Mouse (Mus musculus): ENCODE data around the gene Vill. TPM values are rescaled to one million over a fixed set of nuclear protein-coding genes. Genes with fewer than 3 reads are reported as not detected.

Vill gene
- polyA plus RNA-seq, 1 experiment, result not detected

GRCm38 (mm10) chr9:119087309-119087708, 34.7 kb downstream of the Vill start:
- TF ChIP-seq GATA1 (IDR thresholded peaks at IDR 0.05; ENCODE audit: low read length), result no peak

- TF ChIP-seq GATA1 (IDR thresholded peaks at IDR 0.05; ENCODE audit: low read length), result no peak
Observed at GRCm38 (mm10) chr9:119088148-119088801, 35.7 kb downstream of the Vill start.

- no peak for TF ChIP-seq GATA1 (IDR thresholded peaks at IDR 0.05; ENCODE audit: low read length)
Observed at GRCm38 (mm10) chr9:119089437-119089836, 36.9 kb downstream of the Vill start.

- no peak for TF ChIP-seq GATA1 (IDR thresholded peaks at IDR 0.05; ENCODE audit: low read length)
Observed at GRCm38 (mm10) chr9:119090462-119090861, 37.9 kb downstream of the Vill start.

- no peak for TF ChIP-seq GATA1 (IDR thresholded peaks at IDR 0.05; ENCODE audit: low read length)
Observed at GRCm38 (mm10) chr9:119091581-119092310, 39.2 kb downstream of the Vill start.

- TF ChIP-seq GATA1 (IDR thresholded peaks at IDR 0.05; ENCODE audit: low read length), result no peak
Observed at GRCm38 (mm10) chr9:119092473-119093418, 40.2 kb downstream of the Vill start.

- TF ChIP-seq GATA1 (IDR thresholded peaks at IDR 0.05; ENCODE audit: low read length), result no peak
Observed at GRCm38 (mm10) chr9:119093419-119094295, 41.1 kb downstream of the Vill start, which contains the start of gene Plcd1. Gene Plcd1 (minus strand): TSS chr9:119093502.

GRCm38 (mm10) chr9:119094462-119095109, 42.0 kb downstream of the Vill start:
- no peak for TF ChIP-seq GATA1 (IDR thresholded peaks at IDR 0.05; ENCODE audit: low read length)

- no peak for TF ChIP-seq GATA1 (IDR thresholded peaks at IDR 0.05; ENCODE audit: low read length)
Observed at GRCm38 (mm10) chr9:119100177-119100898, 47.8 kb downstream of the Vill start.

- TF ChIP-seq GATA1 (IDR thresholded peaks at IDR 0.05; ENCODE audit: low read length), result no peak
Observed at GRCm38 (mm10) chr9:119101992-119102782, 49.6 kb downstream of the Vill start, which contains the start of gene Dlec1. Gene Dlec1 (plus strand): TSS chr9:119102478.

GRCm38 (mm10) chr9:119102783-119103113, 50.2 kb downstream of the Vill start:
- TF ChIP-seq GATA1 (IDR thresholded peaks at IDR 0.05; ENCODE audit: low read length), result no peak

- no peak for TF ChIP-seq GATA1 (IDR thresholded peaks at IDR 0.05; ENCODE audit: low read length)
Observed at GRCm38 (mm10) chr9:119107566-119107965, 55.0 kb downstream of the Vill start.
